Mouse (Mus musculus): ENCODE data around the gene Plch2. TPM values are rescaled to one million over a fixed set of nuclear protein-coding genes. Genes with fewer than 3 reads are reported as not detected.

Plch2 gene
- polyA plus RNA-seq, 1 experiment, result 0.06 TPM

GRCm38 (mm10) chr4:154980110-154980509 lies 76.5 kb downstream of the Plch2 start:
- Histone ChIP-seq H3K4me3 (no peak overlapping the region), H3ac (ENCODE audit: control insufficient read depth, insufficient read length) (no peak overlapping the region), H3K27me3 (ENCODE audit: control insufficient read depth, insufficient read depth, insufficient read length) (no peaks in the 10 kb centered on the region), H3K4me2 (ENCODE audit: low read depth) (no peak overlapping the region), H3K36me3 (ENCODE audit: control insufficient read depth, insufficient read depth) (no peaks in the 10 kb centered on the region), H3K79me2 (ENCODE audit: control insufficient read depth, insufficient read depth) (no peaks in the 10 kb centered on the region)
- TF ChIP-seq POLR2A (IDR thresholded peaks at IDR 0.05; ENCODE audit: insufficient read length, low read depth) (no peak), E2F4 (IDR thresholded peaks at IDR 0.05; ENCODE audit: insufficient read depth) (no peak), MAX (IDR thresholded peaks at IDR 0.05; ENCODE audit: low read depth) (no peak), POLR2AphosphoS2 (IDR thresholded peaks at IDR 0.05; ENCODE audit: insufficient read length, low read depth) (no peak), MYOG (IDR thresholded peaks at IDR 0.05; ENCODE audit: control insufficient read depth in 1 of 3, insufficient read depth in 1 of 3, insufficient read length in 2 of 3, low read depth in 2 of 3) (no peak), MYOD1 (IDR thresholded peaks at IDR 0.05; ENCODE audit: control insufficient read depth in 1 of 3, insufficient read length in 2 of 3, low read depth in 2 of 3) (no peak), TCF3 (IDR thresholded peaks at IDR 0.05; ENCODE audit: insufficient read length, low read depth) (no peak), REST (IDR thresholded peaks at IDR 0.05; ENCODE audit: insufficient read depth, insufficient read length) (no peak)

DNA sequence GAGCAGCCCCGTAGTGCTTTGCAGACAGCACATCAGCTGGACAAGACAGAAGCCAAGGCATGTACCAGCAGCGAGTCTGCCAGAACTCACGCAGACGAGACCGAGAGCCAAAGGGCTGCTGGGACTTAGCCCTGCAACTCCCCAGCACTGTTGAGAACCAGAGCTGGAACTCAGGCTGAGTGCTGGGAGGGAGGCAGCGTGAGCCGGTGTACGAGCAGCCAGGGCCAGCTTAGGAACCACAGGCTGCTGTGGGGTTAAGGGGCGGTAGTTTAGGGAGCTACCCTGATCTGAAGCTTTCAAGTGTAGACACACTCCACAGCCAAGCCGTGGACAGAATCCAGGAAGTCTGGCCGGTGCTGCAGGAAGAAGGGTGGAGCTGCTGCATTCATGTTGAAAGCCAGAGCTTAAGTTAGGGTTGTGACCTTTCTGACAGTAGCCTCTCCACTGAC lies 82.4 kb downstream of the Plch2 start:
- no peak overlapping the region for H3ac ChIP-seq (ENCODE audit: control insufficient read depth, insufficient read length)
- TF ChIP-seq CEBPB (IDR thresholded peaks at IDR 0.05; ENCODE audit: insufficient read depth, poor library complexity, severe bottlenecking), result no peak
- TF ChIP-seq REST (IDR thresholded peaks at IDR 0.05; ENCODE audit: insufficient read depth, insufficient read length), result no peak
- TF ChIP-seq POLR2A (IDR thresholded peaks at IDR 0.05; ENCODE audit: insufficient read length, low read depth), result no peak
- no peak for TF ChIP-seq SRF (IDR thresholded peaks at IDR 0.05; ENCODE audit: control insufficient read depth, insufficient read length, low read depth)
- TF ChIP-seq POLR2AphosphoS2 (IDR thresholded peaks at IDR 0.05; ENCODE audit: insufficient read length, low read depth), result no peak
- no peak for TF ChIP-seq MYOG (IDR thresholded peaks at IDR 0.05; ENCODE audit: control insufficient read depth in 1 of 3, insufficient read depth in 1 of 3, insufficient read length in 2 of 3, low read depth in 2 of 3)
- no peak for TF ChIP-seq MYOD1 (IDR thresholded peaks at IDR 0.05; ENCODE audit: control insufficient read depth in 1 of 3, insufficient read length in 2 of 3, low read depth in 2 of 3)
- no peak for TF ChIP-seq MAX (IDR thresholded peaks at IDR 0.05; ENCODE audit: low read depth)
- TF ChIP-seq TCF3 (IDR thresholded peaks at IDR 0.05; ENCODE audit: insufficient read length, low read depth), result no peak
- no peak for TF ChIP-seq E2F4 (IDR thresholded peaks at IDR 0.05; ENCODE audit: insufficient read depth)
- no peak for TF ChIP-seq TCF12 (IDR thresholded peaks at IDR 0.05; ENCODE audit: insufficient read depth, poor library complexity, severe bottlenecking)
- TF ChIP-seq USF1 (IDR thresholded peaks at IDR 0.05; ENCODE audit: low read depth), result no peak
- peaks cover 7% of the 10 kb centered on the region for H3K36me3 ChIP-seq (ENCODE audit: control insufficient read depth, insufficient read depth)
- no peaks in the 10 kb centered on the region for H3K27me3 ChIP-seq (ENCODE audit: control insufficient read depth, insufficient read depth, insufficient read length)
- no peak overlapping the region for H3K4me3 ChIP-seq
- H3K4me2 ChIP-seq (ENCODE audit: low read depth), result no peak overlapping the region
- H3K79me2 ChIP-seq (ENCODE audit: control insufficient read depth, insufficient read depth), result no peaks in the 10 kb centered on the region

GRCm38 (mm10) chr4:154972546-154972945 lies 84.0 kb downstream of the Plch2 start:
- Histone ChIP-seq H3K27me3 (ENCODE audit: control insufficient read depth, insufficient read depth, insufficient read length) (no peaks in the 10 kb centered on the region), H3ac (ENCODE audit: control insufficient read depth, insufficient read length) (no peak overlapping the region), H3K79me2 (ENCODE audit: control insufficient read depth, insufficient read depth) (peaks cover 6% of the 10 kb centered on the region), H3K4me3 (no peak overlapping the region), H3K4me2 (ENCODE audit: low read depth) (no peak overlapping the region), H3K36me3 (ENCODE audit: control insufficient read depth, insufficient read depth) (peaks cover 7% of the 10 kb centered on the region)
- TF ChIP-seq TCF12 (IDR thresholded peaks at IDR 0.05; ENCODE audit: insufficient read depth, poor library complexity, severe bottlenecking) (no peak), E2F4 (IDR thresholded peaks at IDR 0.05; ENCODE audit: insufficient read depth) (no peak), REST (IDR thresholded peaks at IDR 0.05; ENCODE audit: insufficient read depth, insufficient read length) (no peak), CEBPB (IDR thresholded peaks at IDR 0.05; ENCODE audit: insufficient read depth, poor library complexity, severe bottlenecking) (no peak), MYOG (IDR thresholded peaks at IDR 0.05; ENCODE audit: control insufficient read depth in 1 of 3, insufficient read depth in 1 of 3, insufficient read length in 2 of 3, low read depth in 2 of 3) (no peak), TCF3 (IDR thresholded peaks at IDR 0.05; ENCODE audit: insufficient read length, low read depth) (no peak), MAX (IDR thresholded peaks at IDR 0.05; ENCODE audit: low read depth) (no peak), SRF (IDR thresholded peaks at IDR 0.05; ENCODE audit: control insufficient read depth, insufficient read length, low read depth) (no peak), USF1 (IDR thresholded peaks at IDR 0.05; ENCODE audit: low read depth) (no peak), MYOD1 (IDR thresholded peaks at IDR 0.05; ENCODE audit: control insufficient read depth in 1 of 3, insufficient read length in 2 of 3, low read depth in 2 of 3) (no peak), POLR2AphosphoS2 (IDR thresholded peaks at IDR 0.05; ENCODE audit: insufficient read length, low read depth) (no peak), POLR2A (IDR thresholded peaks at IDR 0.05; ENCODE audit: insufficient read length, low read depth) (no peak)

GRCm38 (mm10) chr4:154967173-154967572 lies 89.4 kb downstream of the Plch2 start:
- peaks cover 11% of the 10 kb centered on the region for H3K27me3 ChIP-seq (ENCODE audit: control insufficient read depth, insufficient read depth, insufficient read length)
- no peak overlapping the region for H3K4me2 ChIP-seq (ENCODE audit: low read depth)
- peaks cover 36% of the 10 kb centered on the region for H3K79me2 ChIP-seq (ENCODE audit: control insufficient read depth, insufficient read depth)
- H3K36me3 ChIP-seq (ENCODE audit: control insufficient read depth, insufficient read depth), result peaks cover 9% of the 10 kb centered on the region
- TF ChIP-seq TCF12 (IDR thresholded peaks at IDR 0.05; ENCODE audit: insufficient read depth, poor library complexity, severe bottlenecking) (no peak), MYOG (IDR thresholded peaks at IDR 0.05; ENCODE audit: control insufficient read depth in 1 of 3, insufficient read depth in 1 of 3, insufficient read length in 2 of 3, low read depth in 2 of 3) (no peak), SRF (IDR thresholded peaks at IDR 0.05; ENCODE audit: control insufficient read depth, insufficient read length, low read depth) (no peak), MAX (IDR thresholded peaks at IDR 0.05; ENCODE audit: low read depth) (no peak), POLR2AphosphoS2 (IDR thresholded peaks at IDR 0.05; ENCODE audit: insufficient read length, low read depth) (no peak)
- no peak overlapping the region for H3K4me3 ChIP-seq
- no peak overlapping the region for H3ac ChIP-seq (ENCODE audit: control insufficient read depth, insufficient read length)

DNA sequence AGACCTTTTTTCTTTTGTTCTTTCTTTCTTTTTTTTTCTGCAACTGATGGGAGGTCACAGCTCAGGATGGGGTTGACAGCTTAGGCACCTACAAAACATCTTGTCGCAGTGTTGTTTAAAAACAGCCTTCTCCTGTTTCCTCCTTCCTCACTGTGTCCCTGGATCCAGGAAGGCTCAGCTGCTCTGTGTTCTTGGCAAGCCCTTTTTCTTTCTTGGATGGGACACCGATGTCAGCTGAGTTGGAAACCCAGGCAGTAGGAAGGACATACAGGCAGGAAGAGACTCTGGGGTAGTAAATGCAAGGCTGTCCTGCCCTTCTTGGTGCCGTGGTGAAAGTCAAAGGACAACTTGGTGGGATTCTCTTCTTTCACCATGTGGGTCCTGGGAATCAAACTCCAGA lies 90.7 kb downstream of the Plch2 start:
- H3K79me2 ChIP-seq (ENCODE audit: control insufficient read depth, insufficient read depth), result peaks cover 36% of the 10 kb centered on the region
- peak overlapping the region; percentile 55 for H3K4me3 ChIP-seq
- H3ac ChIP-seq (ENCODE audit: control insufficient read depth, insufficient read length), result no peak overlapping the region
- H3K36me3 ChIP-seq (ENCODE audit: control insufficient read depth, insufficient read depth), result peaks cover 5% of the 10 kb centered on the region
- H3K27me3 ChIP-seq (ENCODE audit: control insufficient read depth, insufficient read depth, insufficient read length), result peaks cover 24% of the 10 kb centered on the region
- no peak for TF ChIP-seq TCF12 (IDR thresholded peaks at IDR 0.05; ENCODE audit: insufficient read depth, poor library complexity, severe bottlenecking)
- no peak for TF ChIP-seq REST (IDR thresholded peaks at IDR 0.05; ENCODE audit: insufficient read depth, insufficient read length)
- TF ChIP-seq MYOG (IDR thresholded peaks at IDR 0.05; ENCODE audit: control insufficient read depth in 1 of 3, insufficient read depth in 1 of 3, insufficient read length in 2 of 3, low read depth in 2 of 3), result no peak
- TF ChIP-seq E2F4 (IDR thresholded peaks at IDR 0.05; ENCODE audit: insufficient read depth), result no peak
- no peak for TF ChIP-seq TCF3 (IDR thresholded peaks at IDR 0.05; ENCODE audit: insufficient read length, low read depth)
- TF ChIP-seq MAX (IDR thresholded peaks at IDR 0.05; ENCODE audit: low read depth), result no peak
- no peak for TF ChIP-seq POLR2A (IDR thresholded peaks at IDR 0.05; ENCODE audit: insufficient read length, low read depth)
- TF ChIP-seq SRF (IDR thresholded peaks at IDR 0.05; ENCODE audit: control insufficient read depth, insufficient read length, low read depth), result no peak
- no peak for TF ChIP-seq CEBPB (IDR thresholded peaks at IDR 0.05; ENCODE audit: insufficient read depth, poor library complexity, severe bottlenecking)
- TF ChIP-seq USF1 (IDR thresholded peaks at IDR 0.05; ENCODE audit: low read depth), result no peak
- no peak for TF ChIP-seq MYOD1 (IDR thresholded peaks at IDR 0.05; ENCODE audit: control insufficient read depth in 1 of 3, insufficient read length in 2 of 3, low read depth in 2 of 3)
- TF ChIP-seq POLR2AphosphoS2 (IDR thresholded peaks at IDR 0.05; ENCODE audit: insufficient read length, low read depth), result no peak
- peak overlapping the region; percentile 93 for H3K4me2 ChIP-seq (ENCODE audit: low read depth)
